Mouse (Mus musculus): ENCODE data around the gene Sphk1. TPM values are rescaled to one million over a fixed set of nuclear protein-coding genes. Genes with fewer than 3 reads are reported as not detected.

Sphk1 gene
- total and polyA plus RNA-seq, 2 experiments from 2014 or later: 1.9 to 2.0 TPM

GRCm38 (mm10) chr11:116580711-116581375 is 50.1 kb downstream of the Sphk1 start:
- peak overlapping the region; percentile 76 for H3K9ac ChIP-seq (replicated peaks; ENCODE audit: low read depth, low read length)
- DNase-seq (ENCODE audit: low spot score) (no peak), ATAC-seq (ENCODE audit: insufficient read depth, low read depth) (peak; percentile 65)
- H3K27ac ChIP-seq (ENCODE audit: low read depth): peak overlapping the region; percentile 74
- no peaks in the 10 kb centered on the region for H3K9me3 ChIP-seq (replicated peaks; ENCODE audit: control insufficient read depth, low read length)
- H3K36me3 ChIP-seq (replicated peaks; ENCODE audit: control insufficient read depth, insufficient read depth, low read length): no peaks in the 10 kb centered on the region
- TF ChIP-seq EP300 (IDR thresholded peaks at IDR 0.05; ENCODE audit: low read depth): no peak
- TF ChIP-seq CTCF (IDR thresholded peaks at IDR 0.05; ENCODE audit: low read depth): no peak
- H3K4me3 ChIP-seq (ENCODE audit: low read depth, low read length): peak overlapping the region; percentile 71
- H3K27me3 ChIP-seq (ENCODE audit: control insufficient read depth, insufficient read depth, low read length): no peaks in the 10 kb centered on the region
- WGBS: under 1% methylated on average over 70 of the region's 91 CpGs
- peak overlapping the region; percentile 80 for H3K4me2 ChIP-seq (ENCODE audit: low read depth, low read length)
- H3K4me1 ChIP-seq (ENCODE audit: control insufficient read depth, insufficient read depth): peaks cover 15% of the 10 kb centered on the region

- Histone ChIP-seq H3K9me3 (replicated peaks; ENCODE audit: control insufficient read depth, low read length) (no peaks in the 10 kb centered on the region), H3K4me2 (ENCODE audit: low read depth, low read length) (peak within 1 kb of the TSS; percentile 80), H3K36me3 (replicated peaks; ENCODE audit: control insufficient read depth, insufficient read depth, low read length) (no peaks in the 10 kb centered on the region), H3K9ac (replicated peaks; ENCODE audit: low read depth, low read length) (peak within 1 kb of the TSS; percentile 76), H3K4me1 (ENCODE audit: control insufficient read depth, insufficient read depth) (peaks cover 10% of the 10 kb centered on the region; the same call in 1 of the 2 replicates), H3K27ac (ENCODE audit: low read depth) (peak within 1 kb of the TSS; percentile 74), H3K27me3 (ENCODE audit: control insufficient read depth, insufficient read depth, low read length) (no peaks in the 10 kb centered on the region), H3K4me3 (ENCODE audit: low read depth, low read length) (peak within 1 kb of the TSS; percentile 71)
- ATAC-seq (ENCODE audit: insufficient read depth, low read depth) (peak; percentile 91), DNase-seq (ENCODE audit: low spot score) (peak; percentile 80)
- WGBS: 3% methylated on average over 29 of the region's 51 CpGs
- TF ChIP-seq EP300 (IDR thresholded peaks at IDR 0.05; ENCODE audit: low read depth) (no peak), CTCF (IDR thresholded peaks at IDR 0.05; ENCODE audit: low read depth) (peak; percentile 34)
These were observed 50.7 kb downstream of the Sphk1 start, which contains the start of gene Ube2o for GRCm38 (mm10) chr11:116581376-116581814. TSS of gene Ube2o (minus strand) at chr11:116581447.

- Histone ChIP-seq H3K9ac (replicated peaks; ENCODE audit: low read depth, low read length) (no peak overlapping the region), H3K4me2 (ENCODE audit: low read depth, low read length) (no peak overlapping the region), H3K27me3 (ENCODE audit: control insufficient read depth, insufficient read depth, low read length) (peaks cover 14% of the 10 kb centered on the region), H3K4me1 (ENCODE audit: control insufficient read depth, insufficient read depth) (peaks cover 1% of the 10 kb centered on the region), H3K36me3 (replicated peaks; ENCODE audit: control insufficient read depth, insufficient read depth, low read length) (no peaks in the 10 kb centered on the region), H3K27ac (ENCODE audit: low read depth) (no peak overlapping the region), H3K4me3 (ENCODE audit: low read depth, low read length) (no peak overlapping the region), H3K9me3 (replicated peaks; ENCODE audit: control insufficient read depth, low read length) (no peaks in the 10 kb centered on the region)
- DNase-seq (ENCODE audit: low spot score) (no peak), ATAC-seq (ENCODE audit: insufficient read depth, low read depth) (no peak)
- TF ChIP-seq CTCF (IDR thresholded peaks at IDR 0.05; ENCODE audit: low read depth): no peak
- no peak for TF ChIP-seq EP300 (IDR thresholded peaks at IDR 0.05; ENCODE audit: low read depth)
- WGBS: 61% methylated on average over 6 of the region's 6 CpGs
These were observed 55.0 kb downstream of the Sphk1 start for GRCm38 (mm10) chr11:116585682-116586081.

Other genes starting within 250 kb of the Sphk1 start
- not detected in 2 replicates for gene Galr2, start 250.0 kb upstream of the Sphk1 start, total RNA-seq (2014; rRNA removed; ENCODE audit: low replicate concordance)
- 0.05 TPM in 2 replicates for gene Galr2, start 250.0 kb upstream of the Sphk1 start, polyA plus RNA-seq (2015; fragmentation: Nextera tagmentation; extraction: Ambion mirVana)
- gene Exoc7, start 223.7 kb upstream of the Sphk1 start, total RNA-seq (2014; rRNA removed; ENCODE audit: low replicate concordance): 37.6 and 94.7 TPM in 2 replicates
- 43.9 and 48.7 TPM in 2 replicates for gene Exoc7, start 223.7 kb upstream of the Sphk1 start, polyA plus RNA-seq (2015; fragmentation: Nextera tagmentation; extraction: Ambion mirVana)
- gene Foxj1, start 195.5 kb upstream of the Sphk1 start, total RNA-seq (2014; rRNA removed; ENCODE audit: low replicate concordance): 2.7 TPM in 1 of 2 replicates, not detected in the other
- 0.04 and 1.0 TPM in 2 replicates for gene Foxj1, start 195.5 kb upstream of the Sphk1 start, polyA plus RNA-seq (2015; fragmentation: Nextera tagmentation; extraction: Ambion mirVana)
- gene Rnf157, start 117.9 kb upstream of the Sphk1 start, total RNA-seq (2014; rRNA removed; ENCODE audit: low replicate concordance): 10.8 and 11.4 TPM in 2 replicates
- gene Rnf157, start 117.9 kb upstream of the Sphk1 start, polyA plus RNA-seq (2015; fragmentation: Nextera tagmentation; extraction: Ambion mirVana): 2.2 and 3.5 TPM in 2 replicates
- 48.3 and 161 TPM in 2 replicates for gene Ubald2, start 96.8 kb upstream of the Sphk1 start, total RNA-seq (2014; rRNA removed; ENCODE audit: low replicate concordance)
- 32.3 and 41.9 TPM in 2 replicates for gene Ubald2, start 96.8 kb upstream of the Sphk1 start, polyA plus RNA-seq (2015; fragmentation: Nextera tagmentation; extraction: Ambion mirVana)
- gene Qrich2, start 64.7 kb upstream of the Sphk1 start, total RNA-seq (2014; rRNA removed; ENCODE audit: low replicate concordance): 0.23 TPM in 1 of 2 replicates, not detected in the other
- gene Qrich2, start 64.7 kb upstream of the Sphk1 start, polyA plus RNA-seq (2015; fragmentation: Nextera tagmentation; extraction: Ambion mirVana): not detected in 2 replicates
- gene Prpsap1, start 36.7 kb upstream of the Sphk1 start, total RNA-seq (2014; rRNA removed; ENCODE audit: low replicate concordance): 43.3 and 46.6 TPM in 2 replicates
- gene Prpsap1, start 36.7 kb upstream of the Sphk1 start, polyA plus RNA-seq (2015; fragmentation: Nextera tagmentation; extraction: Ambion mirVana): 59.2 and 62.2 TPM in 2 replicates
- gene Ube2o, start 50.5 kb downstream of the Sphk1 start, total RNA-seq (2014; rRNA removed; ENCODE audit: low replicate concordance): 17.2 and 34.8 TPM in 2 replicates
- 4.1 and 5.2 TPM in 2 replicates for gene Ube2o, start 50.5 kb downstream of the Sphk1 start, polyA plus RNA-seq (2015; fragmentation: Nextera tagmentation; extraction: Ambion mirVana)
- not detected in 2 replicates for gene Aanat, start 55.5 kb downstream of the Sphk1 start, total RNA-seq (2014; rRNA removed; ENCODE audit: low replicate concordance)
- not detected in 2 replicates for gene Aanat, start 55.5 kb downstream of the Sphk1 start, polyA plus RNA-seq (2015; fragmentation: Nextera tagmentation; extraction: Ambion mirVana)
- gene Rhbdf2, start 96.1 kb downstream of the Sphk1 start, total RNA-seq (2014; rRNA removed; ENCODE audit: low replicate concordance): 19.0 and 25.5 TPM in 2 replicates
- 5.8 and 6.1 TPM in 2 replicates for gene Rhbdf2, start 96.1 kb downstream of the Sphk1 start, polyA plus RNA-seq (2015; fragmentation: Nextera tagmentation; extraction: Ambion mirVana)
- gene Prcd, start 122.6 kb downstream of the Sphk1 start, total RNA-seq (2014; rRNA removed; ENCODE audit: low replicate concordance): not detected in 2 replicates
- gene Prcd, start 122.6 kb downstream of the Sphk1 start, polyA plus RNA-seq (2015; fragmentation: Nextera tagmentation; extraction: Ambion mirVana): 2.5 and 2.6 TPM in 2 replicates
- gene Cygb, start 123.4 kb downstream of the Sphk1 start, total RNA-seq (2014; rRNA removed; ENCODE audit: low replicate concordance): 11.4 and 38.8 TPM in 2 replicates
- gene Cygb, start 123.4 kb downstream of the Sphk1 start, polyA plus RNA-seq (2015; fragmentation: Nextera tagmentation; extraction: Ambion mirVana): 21.1 and 21.6 TPM in 2 replicates
- not detected in 2 replicates for gene St6galnac1, start 244.6 kb downstream of the Sphk1 start, total RNA-seq (2014; rRNA removed; ENCODE audit: low replicate concordance)
- gene St6galnac1, start 244.6 kb downstream of the Sphk1 start, polyA plus RNA-seq (2015; fragmentation: Nextera tagmentation; extraction: Ambion mirVana): not detected in 2 replicates